Mouse (Mus musculus) cortical plate, adult 2 months (tissue): Measurements from ENCODE around the gene Rhcg.

ENCODE experiments used
- CTCF ChIP-seq: fragments of 200-500 bp; IDR thresholded peaks from 2 replicates; pipeline ENCODE4 v1.5.1; 2011; ENCODE audit warnings: mild to moderate bottlenecking, control low read depth, low read length; ENCODE audit not compliant: insufficient read depth; ENCODE audit errors: extremely low read depth
- POLR2A ChIP-seq: fragments of 200-500 bp; IDR thresholded peaks from 2 replicates; pipeline ENCODE4 v1.6.1; 2011; ENCODE audit warnings: mild to moderate bottlenecking, low read length, control low read depth; ENCODE audit not compliant: insufficient read depth; ENCODE audit errors: extremely low read depth

DNA sequence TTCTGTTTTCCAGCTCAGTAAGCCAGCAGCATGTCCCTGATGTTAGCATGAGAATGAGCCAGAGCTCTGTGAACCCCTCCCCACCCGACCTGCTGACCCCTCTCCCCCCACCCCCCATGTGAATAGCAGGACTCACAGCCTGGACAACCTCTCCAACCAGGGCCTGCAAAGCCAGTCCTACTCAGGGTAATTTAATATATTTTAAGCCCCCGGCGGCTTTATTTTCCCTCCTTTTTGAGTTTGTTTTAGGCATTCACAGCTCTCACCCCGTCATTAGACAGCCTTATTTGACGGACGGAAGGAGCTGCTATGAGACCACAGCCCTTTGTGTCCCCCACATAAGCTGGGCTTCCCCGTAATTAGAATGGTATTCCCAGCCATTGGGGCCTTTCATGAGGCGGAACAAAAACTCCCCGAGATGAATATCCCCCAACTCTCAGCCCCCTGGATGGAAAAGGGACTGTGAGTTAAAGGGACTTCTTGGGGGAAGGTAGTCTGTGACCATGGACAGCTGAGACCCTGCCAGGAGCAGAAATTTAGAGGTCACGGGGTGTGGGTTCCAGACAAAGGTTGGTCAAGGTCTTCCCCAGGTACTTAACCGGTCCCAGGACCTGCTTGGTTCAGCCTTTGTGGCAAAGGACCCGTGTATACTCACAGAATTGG lies 68.4 kb downstream of the Rhcg start:
- no peak for TF ChIP-seq CTCF
- no peak for TF ChIP-seq POLR2A
